Mouse (Mus musculus) adrenal gland, adult 8-10 months (tissue): ENCODE data around the gene Med16. TPM values are rescaled to one million over a fixed set of nuclear protein-coding genes. Genes with fewer than 3 reads are reported as not detected.
A peak's percentile ranks its signal among the peaks of the same experiment; 100 is the strongest.

Experiments
- DNase-seq: peaks from one replicate; pipeline ENCODE4 v3.0.0; 2022
- total RNA-seq, 4 experiments: library from RNA; stranded (reverse); gene quantifications; 2 replicates each; pipeline ENCODE4 v1.2.4; 2022

The Med16 gene
- total RNA-seq, 4 experiments from 2014 or later, result 50.9 to 60.7 (median 57.8) TPM

DNA sequence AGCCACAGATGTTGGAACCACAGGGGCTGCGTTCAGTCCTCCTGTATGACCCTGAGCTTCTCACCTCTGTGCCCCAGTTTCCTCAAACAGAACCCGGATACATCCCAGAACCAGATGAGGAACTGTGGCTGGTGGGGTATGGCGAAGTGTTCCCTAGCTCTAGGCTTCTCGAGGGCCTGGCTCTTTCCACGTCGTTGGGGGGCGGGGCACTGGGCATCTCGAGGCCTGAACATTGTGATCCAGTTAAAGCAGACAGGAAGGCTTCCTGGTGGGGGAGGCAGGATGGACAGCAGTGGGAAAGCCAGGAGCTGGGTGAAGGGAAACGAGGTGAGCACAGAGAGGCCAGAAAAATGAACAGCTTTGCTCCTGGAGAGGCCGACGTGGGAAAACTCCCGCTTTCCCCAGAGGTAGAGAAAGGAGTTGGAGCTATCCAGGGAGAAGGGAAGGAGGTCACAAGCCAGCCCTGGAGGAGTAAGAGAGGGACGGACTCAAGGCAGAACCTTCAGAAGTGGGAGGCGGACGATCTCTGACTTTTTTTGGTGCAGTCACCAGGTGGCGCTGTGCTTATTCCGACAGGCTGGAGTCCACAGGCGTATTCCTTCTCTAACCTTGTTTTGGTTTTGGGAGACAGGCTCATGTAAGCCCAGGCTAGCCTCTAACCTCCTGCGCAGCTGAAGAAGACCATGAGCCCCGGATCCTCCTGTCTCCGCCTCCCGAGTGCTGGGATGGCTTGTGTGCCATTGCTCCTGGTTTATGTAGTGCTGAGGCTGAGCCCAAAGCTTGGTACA is 25.2 kb downstream of the Med16 start:
- peak; percentile 64 for DNase-seq

DNA sequence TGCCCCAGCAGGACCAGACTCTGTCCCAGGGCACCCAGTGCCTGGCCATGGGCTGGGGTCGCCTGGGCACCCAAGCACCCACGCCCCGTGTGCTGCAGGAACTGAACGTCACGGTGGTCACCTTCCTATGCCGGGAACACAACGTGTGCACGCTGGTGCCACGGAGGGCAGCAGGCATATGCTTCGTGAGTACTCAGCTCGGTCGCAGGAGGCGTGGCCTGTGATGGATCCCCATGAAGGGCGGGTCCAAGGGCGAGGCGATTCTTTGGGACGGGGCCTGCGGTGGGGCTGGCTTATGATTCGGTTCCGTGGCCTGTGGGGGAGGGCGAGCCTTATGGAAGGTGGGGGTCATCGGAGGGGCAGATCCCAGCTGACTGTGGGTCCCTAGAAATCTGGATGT is 26.7 kb downstream of the Med16 start:
- no peak for DNase-seq

DNA sequence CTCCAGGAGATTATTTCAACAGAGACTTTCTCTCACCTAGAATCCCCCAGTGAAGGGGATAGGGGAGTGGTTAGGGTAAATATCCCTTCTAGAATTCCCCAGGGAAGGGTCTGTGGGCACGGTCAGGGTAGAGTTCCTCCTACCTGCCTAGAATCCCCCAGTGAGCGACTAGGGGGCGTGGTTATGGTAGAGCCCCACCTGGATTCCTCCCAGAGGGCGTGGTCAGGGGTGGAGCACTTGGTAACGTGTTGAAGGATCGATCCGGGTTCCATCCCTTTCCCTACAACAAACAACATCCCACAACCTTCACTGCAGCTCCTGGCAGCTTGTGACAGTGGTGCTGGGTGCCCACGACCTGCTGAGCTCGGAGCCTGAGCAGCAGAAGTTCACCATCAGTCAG is 28.0 kb downstream of the Med16 start:
- DNase-seq, result no peak

DNA sequence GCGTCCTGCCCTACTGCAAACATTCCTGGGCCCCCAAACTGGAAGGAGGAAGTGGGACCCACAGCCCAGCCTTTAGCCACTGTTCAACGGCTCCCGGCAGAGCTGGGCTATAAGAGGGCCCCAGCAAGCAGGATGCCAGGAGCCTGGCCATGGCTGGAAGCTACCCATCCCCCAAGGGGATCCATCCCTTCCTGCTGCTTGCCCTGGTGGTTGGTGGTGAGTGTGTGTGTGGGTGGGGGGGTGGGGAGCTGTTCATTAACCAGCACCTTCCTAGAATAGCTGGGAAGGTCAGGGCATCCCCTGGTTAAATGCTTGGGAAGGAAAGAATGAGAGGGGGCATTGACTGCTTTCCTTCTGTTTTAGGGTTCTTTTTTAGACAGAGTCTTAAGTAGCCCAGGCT is 29.2 kb downstream of the Med16 start:
- DNase-seq, result no peak

DNA sequence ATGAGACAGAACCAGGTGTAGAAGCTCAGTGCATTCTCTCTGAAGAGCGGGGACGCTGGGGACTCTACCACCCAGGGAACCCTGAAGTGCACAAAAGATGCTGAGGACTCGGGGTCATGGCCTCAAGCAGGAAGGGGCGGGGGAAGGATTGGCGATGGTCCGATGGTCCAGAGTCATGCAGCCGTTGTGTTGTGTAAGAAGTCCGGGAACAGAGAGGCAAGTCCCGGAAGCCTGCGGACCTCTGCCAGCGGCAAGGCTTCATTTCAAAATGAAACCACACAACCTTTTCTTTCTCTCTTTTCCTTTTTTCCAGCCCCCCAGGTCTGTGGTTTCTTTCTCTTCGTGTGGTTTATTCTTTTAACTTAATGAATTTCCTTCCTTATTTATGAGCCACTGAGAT is 31.0 kb downstream of the Med16 start:
- no peak for DNase-seq

DNA sequence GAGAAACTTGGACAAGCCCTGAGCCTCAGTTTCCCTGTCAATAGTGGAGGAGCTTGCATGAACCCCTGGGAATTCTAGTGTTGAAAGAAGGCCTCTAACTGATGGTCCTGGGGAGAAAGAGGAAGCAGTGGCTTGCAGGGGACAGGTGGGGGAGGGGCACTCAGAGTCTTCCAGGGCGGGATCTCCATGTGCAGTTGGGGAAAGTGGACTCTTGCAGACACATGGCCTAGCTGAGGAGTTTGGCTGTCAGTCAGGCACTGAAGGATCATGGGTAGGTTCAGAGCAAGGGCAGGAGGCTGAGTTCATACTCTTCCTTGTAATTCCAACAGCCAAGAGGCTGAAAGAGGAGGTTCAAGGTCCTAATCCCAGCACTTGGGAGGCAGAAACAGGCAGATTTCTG is 31.5 kb downstream of the Med16 start:
- no peak for DNase-seq

DNA sequence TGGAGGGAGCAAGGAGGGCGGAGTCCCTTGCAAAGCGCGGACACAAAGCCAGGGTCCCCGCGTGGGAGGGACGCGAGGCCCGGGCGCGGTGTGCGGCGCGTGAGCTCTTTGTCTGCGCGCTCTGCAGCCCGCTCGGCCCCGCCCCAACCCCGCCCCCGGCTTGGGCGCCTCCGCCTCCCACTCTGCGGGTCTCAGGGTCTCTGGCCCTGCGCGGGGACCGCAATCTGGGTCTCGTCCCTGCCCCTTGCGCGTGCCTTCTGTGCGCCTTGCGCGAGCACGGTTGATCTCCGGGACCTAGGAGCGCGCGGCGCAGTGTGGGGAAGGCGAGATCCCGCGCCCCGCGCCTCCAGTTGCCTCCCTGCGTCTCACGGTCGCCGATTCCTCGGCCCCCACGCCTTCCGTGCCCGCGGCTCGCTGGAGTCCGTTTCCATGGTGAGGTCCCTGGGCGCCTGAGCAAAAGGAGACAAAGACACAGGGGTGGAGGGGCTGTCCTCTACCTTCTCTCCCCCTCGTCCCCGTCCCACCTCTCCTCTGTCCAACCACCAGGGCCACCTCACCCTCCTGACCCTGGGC is 34.3 kb downstream of the Med16 start, which contains the start of the genes Prtn3 and Plppr3:
Gene Prtn3 (plus strand): TSS at position 187 of the 573 bp plus-strand sequence.
Gene Plppr3 (minus strand): TSS at position 345 of the 573 bp plus-strand sequence.
- DNase-seq, result no peak

DNA sequence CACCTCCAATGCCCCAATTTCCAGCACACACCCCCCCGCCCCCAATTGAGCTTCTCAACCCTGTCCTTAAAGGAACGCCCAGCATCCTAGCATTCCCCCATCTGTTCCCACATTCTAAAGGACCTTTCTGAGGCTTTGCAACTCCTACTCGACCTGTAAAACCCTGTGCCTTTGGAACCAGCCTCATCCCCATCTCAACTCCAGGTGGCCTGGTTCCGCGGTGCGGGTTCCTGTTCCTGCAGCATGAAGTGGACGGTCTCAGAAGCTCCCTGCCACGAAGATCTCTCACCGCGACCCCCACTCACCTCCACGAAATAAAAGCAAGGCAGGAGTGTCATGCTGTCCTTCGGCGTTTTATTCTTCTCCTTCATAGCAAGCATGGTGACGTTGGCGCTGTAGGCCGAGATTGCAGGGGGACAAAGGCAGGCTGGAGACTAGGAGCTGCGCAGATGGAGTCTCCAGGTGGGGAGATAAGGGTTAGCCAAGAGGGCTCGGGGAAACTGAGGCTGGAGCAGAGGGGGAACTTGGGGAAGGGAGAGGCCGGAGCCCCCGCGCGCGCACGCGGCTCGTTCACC is 34.9 kb downstream of the Med16 start:
- no peak for DNase-seq

DNA sequence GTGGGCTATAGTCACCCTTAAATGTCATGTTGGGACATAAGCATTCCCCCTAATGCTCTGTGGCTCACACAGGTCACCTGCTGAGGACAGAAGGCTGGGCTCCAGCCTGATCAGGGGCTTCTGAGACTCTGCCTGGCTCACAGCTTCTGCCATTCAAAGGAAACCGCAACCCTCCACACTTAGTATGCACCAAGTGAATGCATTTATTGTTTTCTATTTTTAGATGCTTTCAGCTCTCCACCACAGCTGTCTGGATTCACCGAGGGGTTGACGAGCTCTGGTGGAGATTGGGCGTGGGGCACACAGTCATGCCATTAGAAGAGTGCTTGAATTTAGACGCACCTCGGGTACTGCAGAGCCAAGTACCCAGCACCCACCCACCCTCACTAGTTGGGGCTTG is 35.4 kb downstream of the Med16 start:
- DNase-seq, result no peak

DNA sequence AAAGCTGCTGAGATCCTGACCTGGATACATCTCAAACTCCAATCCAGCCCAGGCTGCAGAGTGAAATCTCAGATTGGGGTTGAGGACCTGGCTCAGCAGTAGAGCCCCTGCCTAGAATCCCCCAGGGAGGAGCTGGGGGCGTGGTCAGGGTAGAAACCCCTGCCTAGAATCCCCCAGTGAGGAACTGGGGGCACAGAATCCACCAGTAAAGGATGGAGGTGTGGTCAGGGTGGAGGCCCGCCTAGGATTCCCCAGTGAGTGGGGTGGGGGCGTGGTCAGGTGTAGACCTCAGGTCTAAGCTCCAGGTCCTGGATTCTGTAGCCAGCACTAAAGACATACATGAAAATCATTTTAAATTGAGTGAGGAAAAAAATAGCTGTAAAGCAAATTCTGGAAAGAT is 35.9 kb downstream of the Med16 start:
- no peak for DNase-seq

DNA sequence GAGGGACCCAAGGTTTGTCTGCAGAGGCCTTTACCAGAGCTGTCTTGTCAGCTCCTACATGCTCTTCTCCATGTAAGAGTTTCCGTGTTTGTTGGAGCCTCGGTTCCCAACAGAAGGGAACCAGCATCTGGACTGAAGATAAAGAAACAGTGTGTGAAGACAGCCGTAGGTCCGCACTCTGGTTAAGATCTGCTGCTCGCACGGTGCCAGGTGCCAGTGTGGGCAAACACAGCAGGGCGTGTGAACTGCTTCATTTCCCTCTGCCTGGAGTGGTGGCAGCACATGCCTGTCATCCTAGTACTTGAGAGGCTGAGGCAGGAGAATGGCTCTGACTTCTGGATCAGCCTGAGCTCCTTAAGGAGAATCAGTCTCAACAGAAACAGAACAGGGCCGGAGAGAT is 36.9 kb downstream of the Med16 start:
- no peak for DNase-seq

DNA sequence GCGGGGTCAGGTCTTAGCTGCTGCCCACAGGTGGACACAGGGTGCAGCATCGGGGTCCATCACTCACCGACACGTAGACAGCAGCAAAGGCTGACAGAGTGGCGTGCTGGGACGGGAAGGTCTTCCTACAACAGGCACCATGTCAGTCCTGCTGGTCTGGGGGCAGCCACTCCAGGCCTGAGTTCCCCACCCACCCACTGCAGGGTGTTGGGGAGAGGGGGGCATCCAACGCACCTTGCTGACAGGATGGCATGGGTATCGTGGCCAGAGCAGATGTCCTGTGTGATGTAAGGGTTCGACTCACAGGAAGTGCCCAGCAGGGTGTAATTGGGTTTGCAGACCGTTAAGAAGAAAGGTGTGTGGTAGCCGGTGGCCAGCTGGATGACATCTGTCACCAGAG is 42.1 kb downstream of the Med16 start:
- DNase-seq, result no peak

DNA sequence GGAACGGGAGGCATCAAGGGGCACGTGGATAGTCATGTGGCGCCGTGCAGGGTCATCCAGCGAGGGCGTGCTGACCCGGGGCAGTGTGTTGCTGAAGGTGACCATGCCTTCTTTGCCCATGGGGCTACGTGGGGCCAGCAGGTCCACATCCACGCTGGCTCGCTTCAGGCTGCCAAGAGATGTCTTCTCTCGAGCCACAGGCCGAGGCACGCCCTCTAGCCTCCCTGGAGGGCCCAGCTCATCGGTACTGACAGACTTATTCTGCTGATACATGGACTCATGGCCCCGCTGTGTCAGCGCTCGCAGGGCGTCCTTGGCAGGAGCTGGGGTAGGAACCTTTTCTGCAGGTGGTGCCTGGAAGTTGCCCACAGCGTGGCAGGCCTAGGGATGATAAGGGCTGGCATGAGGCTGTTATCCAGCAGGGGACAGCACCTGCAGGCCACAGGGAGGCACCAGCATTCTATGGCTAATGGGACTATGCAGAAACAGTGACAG is 42.9 kb downstream of the Med16 start:
- DNase-seq, result peak; percentile 58

DNA sequence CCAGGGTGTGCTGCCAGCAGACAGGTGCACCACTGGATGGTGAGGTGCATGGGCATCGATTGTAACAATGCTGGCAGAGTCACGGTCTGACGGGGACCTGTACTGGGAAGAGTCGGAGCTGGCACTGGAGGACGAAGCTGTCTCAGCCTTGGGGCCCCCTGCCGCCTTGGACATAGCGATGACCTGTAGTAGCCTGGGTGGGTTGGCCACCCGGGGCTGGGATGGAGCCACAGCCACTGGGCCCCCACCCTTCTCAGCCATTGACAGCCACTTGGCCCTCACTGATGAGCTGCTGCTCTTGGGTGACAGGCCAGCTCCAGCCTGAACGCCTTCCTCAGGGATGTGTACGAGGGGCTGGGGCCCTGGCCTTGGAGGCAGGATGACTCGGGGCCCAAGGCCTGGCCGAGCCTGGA is 43.5 kb downstream of the Med16 start:
- DNase-seq, result no peak

DNA sequence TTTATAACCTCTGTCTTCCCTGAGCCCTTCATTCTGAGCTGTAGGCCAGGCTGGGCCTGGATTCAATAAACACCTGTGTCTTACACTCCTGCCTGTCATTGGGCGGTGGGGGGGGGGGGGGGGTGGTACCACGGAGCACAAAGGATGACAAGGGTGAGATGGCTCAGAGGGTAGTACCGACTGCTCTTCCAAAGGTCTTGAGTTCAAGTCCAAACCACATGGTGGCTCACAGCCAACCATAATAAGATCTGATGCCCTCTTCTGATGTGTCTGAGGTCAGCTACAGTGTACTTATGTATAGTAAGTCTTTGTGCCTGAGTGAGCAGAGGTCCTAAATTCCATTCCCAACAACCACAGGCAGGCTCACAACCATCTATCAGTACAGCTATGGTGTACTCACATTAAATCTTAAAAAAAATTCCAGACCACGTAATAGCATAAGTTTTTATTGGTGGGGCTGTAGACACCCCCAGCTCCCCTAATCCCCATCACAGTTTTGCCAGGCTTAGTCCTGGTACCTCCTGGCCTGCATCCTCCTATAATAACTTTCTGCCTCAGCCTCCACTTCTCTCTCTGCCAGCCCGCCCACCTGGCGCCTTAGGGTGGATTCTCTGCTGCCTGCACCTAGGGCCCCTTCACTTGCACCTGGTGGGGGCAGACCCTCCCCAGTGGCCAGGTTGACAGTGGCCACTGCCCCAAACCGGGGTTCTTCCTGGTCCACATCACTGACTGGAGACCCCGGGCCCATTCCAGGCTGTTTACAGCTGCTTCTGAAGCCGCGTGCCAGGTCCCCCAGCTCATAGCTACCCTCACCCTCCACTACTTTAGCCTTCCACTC is 44.2 kb downstream of the Med16 start:
- no peak for DNase-seq

DNA sequence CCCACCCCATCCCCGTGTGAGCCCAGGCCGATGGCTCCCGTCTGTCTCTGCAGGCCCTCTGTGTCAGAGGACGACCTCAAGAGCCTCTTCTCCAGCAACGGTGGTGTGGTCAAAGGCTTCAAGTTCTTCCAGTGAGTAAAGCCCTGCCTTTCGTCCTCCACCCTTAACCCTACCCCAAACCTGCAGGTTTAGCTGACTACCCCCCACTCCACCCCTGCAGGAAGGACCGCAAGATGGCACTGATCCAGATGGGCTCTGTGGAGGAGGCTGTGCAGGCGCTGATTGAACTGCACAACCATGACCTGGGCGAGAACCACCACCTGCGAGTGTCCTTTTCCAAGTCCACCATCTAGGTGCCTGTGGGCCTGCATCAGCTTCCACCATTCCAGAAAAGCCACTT is 45.8 kb downstream of the Med16 start:
- no peak for DNase-seq

DNA sequence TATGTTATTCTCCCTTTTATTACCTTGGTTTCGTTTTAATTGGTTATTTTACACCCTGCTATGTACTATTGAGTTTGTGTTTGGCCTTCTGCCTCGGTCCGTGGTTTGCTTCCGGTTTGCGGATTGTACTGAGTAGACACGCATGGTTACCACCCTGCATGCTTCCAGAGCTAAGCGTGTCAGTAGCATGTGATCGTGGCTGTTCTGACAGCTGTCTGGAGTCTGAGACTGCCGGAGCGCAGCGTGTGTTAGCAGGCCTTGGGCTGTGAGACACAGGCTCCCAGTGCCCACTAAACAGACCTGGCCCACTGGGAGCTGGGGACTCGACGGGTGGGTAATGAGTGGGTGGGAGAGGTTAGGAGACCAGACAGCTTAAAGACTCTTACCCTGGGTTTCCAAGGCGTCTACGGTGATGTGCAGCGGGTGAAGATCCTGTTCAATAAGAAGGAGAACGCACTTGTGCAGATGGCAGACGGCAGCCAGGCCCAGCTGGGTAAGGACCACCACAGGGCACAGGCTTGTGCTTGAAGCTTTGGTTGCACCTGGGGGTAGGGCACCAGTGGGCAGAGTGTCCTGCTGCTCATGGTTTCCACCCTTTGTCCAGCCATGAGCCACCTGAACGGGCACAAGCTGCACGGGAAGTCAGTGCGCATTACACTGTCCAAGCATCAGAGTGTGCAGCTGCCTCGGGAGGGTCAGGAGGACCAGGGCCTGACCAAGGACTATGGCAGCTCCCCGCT is 46.5 kb downstream of the Med16 start:
- DNase-seq, result no peak

DNA sequence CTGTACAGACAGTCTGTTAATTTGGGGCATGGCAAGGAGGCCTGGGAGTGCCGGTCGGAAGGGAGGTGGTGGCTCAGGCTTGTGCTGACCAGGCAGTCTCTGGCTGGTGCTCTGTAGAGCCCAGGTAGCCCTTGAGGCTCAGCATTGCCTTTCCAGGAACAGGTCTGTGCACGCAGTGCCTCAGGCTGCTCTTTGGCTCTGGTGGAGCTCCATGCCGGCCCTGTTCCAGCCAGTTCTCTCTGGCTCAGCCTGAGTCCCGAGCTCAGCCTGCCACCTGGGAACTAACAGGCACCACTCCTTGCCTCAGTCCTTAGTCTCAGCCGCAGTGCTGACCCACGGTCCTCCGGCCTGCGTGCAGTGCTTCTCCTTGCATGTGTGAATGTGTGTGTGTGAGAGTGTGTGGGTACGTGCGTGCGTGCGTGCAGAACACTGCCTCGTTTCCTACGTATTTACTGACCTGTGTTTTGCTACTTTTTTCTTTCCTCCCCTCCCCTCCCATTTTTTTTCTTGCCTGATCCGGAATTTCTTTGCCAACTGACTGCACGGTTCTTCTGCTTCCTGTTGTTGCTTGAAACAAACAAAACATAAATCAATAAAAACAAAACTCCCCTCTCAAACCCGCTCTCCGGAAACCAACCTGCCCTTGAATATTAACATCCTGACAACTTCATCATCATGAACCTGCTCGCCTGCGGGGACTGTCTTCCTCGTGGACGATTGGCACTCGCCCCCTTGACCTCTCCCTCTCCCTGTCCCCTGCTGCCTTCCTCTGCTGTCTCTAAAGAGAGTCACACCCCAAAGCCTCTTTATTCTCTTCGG is 47.3 kb downstream of the Med16 start:
- no peak for DNase-seq

DNA sequence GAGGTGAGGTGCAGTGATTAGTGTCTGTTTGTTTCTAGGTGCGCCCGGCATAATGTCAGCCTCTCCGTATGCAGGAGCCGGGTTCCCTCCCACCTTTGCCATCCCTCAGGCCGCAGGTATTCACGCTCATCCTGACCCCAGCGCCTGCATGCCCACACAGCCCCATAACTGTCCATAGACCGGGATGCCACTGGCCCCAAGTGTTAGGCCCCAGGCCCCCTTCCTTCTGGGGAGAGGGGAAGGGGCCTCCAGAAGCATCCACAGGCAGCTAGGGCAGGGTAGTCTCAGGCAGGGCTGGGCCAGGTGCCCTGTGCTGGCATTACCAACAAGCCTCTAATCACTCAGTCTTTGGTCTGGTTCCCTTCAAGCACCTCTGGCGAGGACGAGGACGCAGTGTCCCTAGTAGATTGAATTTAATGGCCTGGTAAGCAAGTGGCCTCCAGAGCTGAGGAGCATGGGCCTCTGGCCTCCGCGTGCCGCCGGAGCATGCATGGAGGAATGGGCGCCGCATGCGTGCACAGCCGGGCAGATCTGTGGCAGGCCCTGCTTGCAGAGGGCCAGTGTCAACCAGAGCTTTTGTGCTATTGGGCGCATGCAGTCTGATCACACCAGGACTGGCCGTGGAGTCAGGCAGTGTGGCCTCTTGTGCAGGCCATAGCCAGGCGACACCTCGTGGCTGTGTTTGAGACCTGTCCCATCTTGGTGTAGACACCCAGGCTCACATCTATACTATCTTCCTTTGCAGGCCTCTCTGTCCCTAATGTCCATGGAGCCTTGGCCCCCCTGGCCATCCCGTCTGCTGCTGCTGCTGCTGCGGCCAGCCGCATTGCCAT is 48.4 kb downstream of the Med16 start:
- DNase-seq, result no peak

DNA sequence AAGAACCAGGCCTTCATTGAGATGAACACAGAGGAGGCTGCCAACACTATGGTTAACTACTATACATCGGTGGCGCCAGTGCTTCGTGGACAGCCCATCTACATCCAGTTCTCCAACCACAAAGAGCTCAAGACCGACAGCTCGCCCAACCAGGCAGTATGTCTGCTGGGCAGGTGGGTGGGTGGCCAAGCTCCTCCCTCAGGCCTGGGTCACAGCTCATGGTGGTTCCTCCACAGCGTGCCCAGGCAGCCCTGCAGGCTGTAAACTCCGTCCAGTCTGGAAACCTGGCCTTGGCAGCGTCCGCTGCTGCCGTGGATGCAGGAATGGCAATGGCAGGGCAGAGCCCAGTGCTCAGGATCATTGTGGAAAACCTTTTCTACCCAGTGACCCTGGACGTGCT is 49.6 kb downstream of the Med16 start:
- DNase-seq, result no peak
